Mouse (Mus musculus) hindbrain, postnatal 0 days (tissue): ENCODE data around the gene Sel1l3. TPM values are rescaled to one million over a fixed set of nuclear protein-coding genes. Genes with fewer than 3 reads are reported as not detected.

Source experiments
- ATAC-seq: fragments of 200-750 bp; cut with Nextera tagmentation; 2 replicates; pipeline ENCODE4 v1.8.0; 2017; ENCODE audit warnings: mild to moderate bottlenecking, moderate TSS enrichment, moderate library complexity
- DNase-seq: peaks from one replicate; pipeline ENCODE4 v3.0.0-alpha.2; 2015; ENCODE audit warnings: low spot score
- H3K27ac ChIP-seq: fragments of 300-500 bp; sonication (generic); 2 replicates; pipeline ENCODE4 v1.5.1; 2014; ENCODE audit warnings: mild to moderate bottlenecking
- H3K27me3 ChIP-seq: fragments of 300-500 bp; sonication (generic); 2 replicates; pipeline ENCODE4 v1.6.1; 2014; ENCODE audit warnings: low read length, mixed read lengths; ENCODE audit not compliant: insufficient read depth
- H3K36me3 ChIP-seq: fragments of 300-500 bp; sonication (generic); 2 replicates; pipeline ENCODE4 v1.6.1; 2014; ENCODE audit warnings: low read length, mixed read lengths; ENCODE audit not compliant: insufficient read depth
- H3K4me1 ChIP-seq: fragments of 300-500 bp; sonication (generic); 2 replicates; pipeline ENCODE4 v1.6.1; 2014; ENCODE audit warnings: antibody characterized with exemption, low read length, mixed read lengths; ENCODE audit not compliant: insufficient read depth
- H3K4me2 ChIP-seq: fragments of 300-500 bp; sonication (generic); 2 replicates; pipeline ENCODE4 v1.6.1; 2014; ENCODE audit warnings: low read depth, mild to moderate bottlenecking, low read length, moderate library complexity, mixed read lengths
- H3K4me3 ChIP-seq: fragments of 300-500 bp; sonication (generic); 2 replicates; pipeline ENCODE4 v1.5.1; 2014; ENCODE audit warnings: low read length
- H3K9ac ChIP-seq: fragments of 300-500 bp; sonication (generic); replicated peaks from 2 replicates; pipeline ENCODE4 v1.6.1; 2014; ENCODE audit warnings: mild to moderate bottlenecking, low read length, moderate library complexity, mixed read lengths
- H3K9me3 ChIP-seq: fragments of 300-500 bp; sonication (generic); 2 replicates; pipeline ENCODE4 v1.6.1; 2016; ENCODE audit warnings: low read length, mixed read lengths
- CTCF ChIP-seq: IDR thresholded peaks from 2 replicates; pipeline ENCODE4 v1.5.1; 2016; ENCODE audit warnings: antibody characterized with exemption, control low read depth, low read depth
- WGBS: fragments of 180-500 bp; shearing (Covaris S2); extraction: QIAGEN DNeasy Blood & Tissue Kit; methylation state at CpG from one replicate; pipeline ENCODE4 v1.1.7; 2014; 5-methylcytosine and 5-hydroxymethylcytosine counted together
- polyA plus RNA-seq: library from polyadenylated mRNA; unstranded; fragments of >200 nt; fragmentation: Nextera tagmentation; extraction: Ambion mirVana; gene quantifications from 2 replicates; pipeline ENCODE4 v1.2.1, GENCODE M21; 2015
- total RNA-seq: library from RNA; depleted of rRNA; stranded (reverse); fragments of >200 nt; gene quantifications from 2 replicates; pipeline ENCODE4 v1.2.3, GENCODE M21; 2014

The Sel1l3 gene
- total and polyA plus RNA-seq, 2 experiments from 2014 or later: 4.7 to 19.1 TPM

DNA sequence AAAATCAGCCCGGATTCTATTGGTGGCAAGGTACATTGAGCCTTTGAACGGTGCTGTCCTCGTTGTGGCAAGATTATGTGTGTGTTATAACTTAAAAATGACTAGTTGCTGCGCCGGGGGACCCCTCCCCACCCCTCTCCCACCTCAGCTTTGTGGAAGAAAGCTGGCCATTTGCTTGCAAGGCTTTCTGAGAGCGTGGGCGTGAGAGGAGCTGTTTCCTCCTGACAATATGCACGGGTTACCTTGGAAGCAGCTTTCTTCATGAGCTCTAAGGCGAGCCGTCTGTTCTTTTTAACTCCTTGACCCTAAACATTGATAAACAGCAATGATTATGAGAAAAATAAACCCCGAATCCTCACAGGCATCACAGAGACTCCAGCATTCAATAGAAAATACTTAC, 74.2 kb downstream of the Sel1l3 start:
- DNase-seq (peak; percentile 33), ATAC-seq (no peak)
- no peaks in the 10 kb centered on the region for H3K27me3 ChIP-seq
- H3K36me3 ChIP-seq: no peaks in the 10 kb centered on the region
- H3K27ac ChIP-seq: no peak overlapping the region
- no peaks in the 10 kb centered on the region for H3K9me3 ChIP-seq
- H3K4me2 ChIP-seq: no peak overlapping the region
- TF ChIP-seq CTCF: no peak
- WGBS: 36% methylated on average over 11 of the region's 11 CpGs
- H3K4me3 ChIP-seq: no peak overlapping the region
- no peak overlapping the region for H3K9ac ChIP-seq
- H3K4me1 ChIP-seq: 0 out of 2 replicates have a peak, but pooled peaks cover 5% of the 10 kb centered on the region

DNA sequence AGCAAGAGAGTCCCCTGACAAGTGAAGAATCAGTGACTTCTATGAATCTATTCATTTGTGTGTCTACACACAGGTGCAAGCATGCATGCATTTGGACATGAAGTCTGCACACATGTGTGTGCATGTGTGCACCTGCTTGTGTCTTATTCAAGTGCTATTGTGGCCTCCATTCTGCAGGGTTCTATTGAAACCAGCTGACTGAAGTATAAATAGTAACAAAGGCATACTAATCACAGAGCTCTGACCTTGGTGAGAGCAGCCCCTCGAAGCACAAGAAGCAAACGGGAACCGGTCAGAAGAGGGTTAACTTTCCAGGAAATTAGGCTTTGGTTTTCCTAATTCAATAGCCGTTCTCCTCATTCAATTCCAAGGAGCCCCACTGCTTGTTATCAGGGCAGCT, 74.6 kb downstream of the Sel1l3 start:
- 24% methylated on average over 4 of the region's 4 CpGs for WGBS
- H3K36me3 ChIP-seq: no peaks in the 10 kb centered on the region
- no peak for TF ChIP-seq CTCF
- H3K9ac ChIP-seq: no peak overlapping the region
- no peak overlapping the region for H3K27ac ChIP-seq
- H3K4me3 ChIP-seq: no peak overlapping the region
- no peak overlapping the region for H3K4me2 ChIP-seq
- H3K4me1 ChIP-seq: 0 out of 2 replicates have a peak, but pooled peaks cover 5% of the 10 kb centered on the region
- H3K27me3 ChIP-seq: no peaks in the 10 kb centered on the region
- DNase-seq: no peak
- ATAC-seq: no peak
- no peaks in the 10 kb centered on the region for H3K9me3 ChIP-seq

DNA sequence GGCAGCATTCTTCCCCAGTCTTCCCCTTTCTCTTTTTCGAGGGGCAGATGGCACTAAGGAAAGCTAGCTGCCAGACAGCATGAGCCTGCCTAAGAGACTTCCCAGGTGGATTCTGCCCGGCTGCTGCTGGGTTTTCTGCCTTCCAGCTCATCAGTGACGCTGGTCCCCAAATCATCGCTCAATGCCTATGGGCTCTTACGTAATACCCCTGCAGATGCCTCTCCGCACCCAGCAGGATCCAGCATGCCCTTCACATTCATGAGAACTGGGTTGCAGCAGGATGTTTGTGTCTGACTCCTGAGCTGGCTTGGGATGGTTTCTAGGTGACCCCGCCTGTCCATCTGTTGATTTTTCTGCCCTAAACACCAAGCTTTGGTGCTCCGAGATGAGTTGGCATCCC, 75.7 kb downstream of the Sel1l3 start:
- 55% methylated on average over 8 of the region's 8 CpGs for WGBS
- ATAC-seq: peak; percentile 46
- no peaks in the 10 kb centered on the region for H3K27me3 ChIP-seq

DNA sequence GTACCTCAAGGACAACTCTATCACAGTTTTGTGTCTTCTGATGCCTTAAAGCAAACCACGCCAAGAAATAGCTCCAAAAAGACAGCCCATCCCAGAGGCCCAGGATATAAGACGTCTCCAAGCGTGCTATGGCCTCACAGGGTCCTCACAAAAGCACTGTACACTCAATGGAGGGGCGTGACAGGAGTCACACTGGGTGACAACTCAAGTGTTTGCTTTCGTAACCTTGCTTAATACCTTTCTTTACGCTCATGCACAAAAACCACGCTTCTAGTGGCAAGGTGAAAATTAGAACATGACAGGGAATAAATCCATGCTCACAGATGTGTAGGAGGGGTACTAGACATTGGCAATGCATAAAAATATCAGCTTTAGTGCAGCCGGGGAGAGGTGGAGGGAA, 77.7 kb downstream of the Sel1l3 start:
- Histone ChIP-seq H3K4me2 (no peak overlapping the region), H3K27me3 (no peaks in the 10 kb centered on the region), H3K27ac (no peak overlapping the region), H3K9me3 (no peaks in the 10 kb centered on the region), H3K4me1 (0 out of 2 replicates have a peak, but pooled peaks cover 5% of the 10 kb centered on the region), H3K36me3 (no peaks in the 10 kb centered on the region), H3K4me3 (no peak overlapping the region), H3K9ac (no peak overlapping the region)
- ATAC-seq (no peak), DNase-seq (no peak)
- 73% methylated on average over 8 of the region's 8 CpGs for WGBS
- no peak for TF ChIP-seq CTCF

More for the DNA sequence above, 75.7 kb downstream of the Sel1l3 start:
- no peaks in the 10 kb centered on the region for H3K36me3 ChIP-seq
- 0 out of 2 replicates have a peak, but pooled peaks cover 5% of the 10 kb centered on the region for H3K4me1 ChIP-seq
- no peak overlapping the region for H3K4me3 ChIP-seq
- peak; percentile 50 for DNase-seq
- no peak overlapping the region for H3K9ac ChIP-seq
- H3K9me3 ChIP-seq: no peaks in the 10 kb centered on the region
- H3K4me2 ChIP-seq: no peak overlapping the region
- 0 out of 2 replicates have a peak overlapping the region, but pooled peaks have one; percentile 11 for H3K27ac ChIP-seq
- no peak for TF ChIP-seq CTCF

DNA sequence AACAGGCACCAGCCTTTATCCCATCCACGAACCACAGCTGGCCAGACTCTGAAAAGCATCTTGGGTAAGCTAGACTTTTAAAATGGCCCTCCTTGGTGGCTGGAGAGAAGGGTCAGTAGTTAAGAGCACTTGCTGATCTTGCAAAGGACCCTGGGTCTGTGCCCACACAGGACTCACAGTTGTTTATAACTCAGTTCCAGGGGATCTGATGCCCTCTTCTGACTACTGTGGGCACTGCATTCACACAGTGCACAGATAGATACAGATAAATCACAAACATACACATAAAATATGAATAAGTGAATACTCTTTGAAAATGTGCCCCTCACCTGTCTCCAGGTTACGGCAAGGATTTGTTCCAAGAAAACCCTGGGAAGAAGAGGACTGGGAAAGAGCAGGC, 79.7 kb downstream of the Sel1l3 start:
- no peak overlapping the region for H3K9ac ChIP-seq

DNA sequence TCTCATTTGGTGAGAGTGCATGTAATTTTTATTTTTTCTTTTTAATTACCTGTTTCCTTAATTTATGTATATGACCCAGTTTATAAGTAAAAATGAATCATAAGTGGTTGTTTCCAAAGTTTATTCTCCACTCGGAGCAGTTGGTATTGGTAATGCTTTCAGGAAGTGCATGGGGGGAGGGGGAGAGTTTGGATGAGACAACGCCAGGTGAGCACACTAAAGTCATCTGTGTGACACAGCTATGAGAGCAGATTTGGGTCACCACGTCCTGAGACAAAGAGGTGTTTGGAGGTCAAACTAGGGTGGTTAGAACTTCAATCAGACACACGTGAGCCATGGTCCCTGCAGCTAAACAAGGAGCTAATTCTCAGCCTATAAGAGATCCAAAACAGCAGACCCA, 89.0 kb downstream of the Sel1l3 start:
- no peak overlapping the region for H3K4me3 ChIP-seq
- no peaks in the 10 kb centered on the region for H3K27me3 ChIP-seq
- H3K9me3 ChIP-seq: no peaks in the 10 kb centered on the region
- H3K4me1 ChIP-seq: no peaks in the 10 kb centered on the region
- H3K9ac ChIP-seq: no peak overlapping the region
- TF ChIP-seq CTCF: no peak
- no peak overlapping the region for H3K4me2 ChIP-seq
- H3K27ac ChIP-seq: no peak overlapping the region
- no peaks in the 10 kb centered on the region for H3K36me3 ChIP-seq
- 77% methylated on average over 4 of the region's 4 CpGs for WGBS
- no peak for DNase-seq
- ATAC-seq: no peak

More for the DNA sequence above, 79.7 kb downstream of the Sel1l3 start:
- H3K27ac ChIP-seq: no peak overlapping the region
- 0 out of 2 replicates have a peak, but pooled peaks cover 5% of the 10 kb centered on the region for H3K4me1 ChIP-seq
- DNase-seq: no peak
- H3K4me3 ChIP-seq: no peak overlapping the region
- TF ChIP-seq CTCF: peak; percentile 34
- WGBS: 91% methylated on average over 2 of the region's 2 CpGs
- no peaks in the 10 kb centered on the region for H3K27me3 ChIP-seq
- no peak for ATAC-seq
- no peaks in the 10 kb centered on the region for H3K9me3 ChIP-seq
- H3K4me2 ChIP-seq: no peak overlapping the region
- no peaks in the 10 kb centered on the region for H3K36me3 ChIP-seq

DNA sequence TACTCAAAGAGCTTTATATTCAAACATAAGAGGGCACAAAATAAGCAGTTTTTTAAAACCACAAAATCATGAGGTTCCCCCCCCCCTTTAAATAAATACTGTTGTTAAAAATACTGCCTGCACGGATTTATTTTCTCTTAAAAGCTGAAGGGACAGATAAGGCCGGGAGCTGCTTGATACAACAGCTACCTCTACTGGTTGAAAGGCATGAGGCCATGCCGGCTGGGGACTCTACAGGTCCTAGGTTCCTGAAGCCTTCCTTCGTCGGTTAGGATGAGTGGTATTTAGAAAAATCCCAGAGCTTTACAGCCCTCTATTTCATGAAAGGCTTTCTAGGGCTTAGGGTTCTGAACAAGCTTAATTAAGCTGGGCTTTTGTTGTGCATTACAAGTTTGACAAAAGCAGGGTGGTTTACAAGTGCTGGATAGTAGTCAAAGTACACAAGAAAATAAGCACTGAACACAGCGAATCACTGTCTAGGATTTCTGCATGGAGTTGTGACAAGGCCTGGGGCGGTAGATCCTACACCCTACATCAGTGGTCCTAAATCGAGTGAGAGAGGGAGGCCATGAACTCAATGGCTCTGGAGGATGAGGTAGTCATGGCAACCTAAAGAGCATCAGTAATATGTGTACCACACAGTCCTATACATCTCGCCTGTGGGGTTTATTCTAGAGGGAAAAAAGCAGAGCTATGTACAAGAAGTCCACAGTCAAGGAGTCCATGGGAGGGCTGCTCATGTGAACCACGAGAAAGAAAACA, 90.0 kb downstream of the Sel1l3 start:
- WGBS: 24% methylated on average over 10 of the region's 10 CpGs

More for the DNA sequence above, 90.0 kb downstream of the Sel1l3 start:
- no peaks in the 10 kb centered on the region for H3K4me1 ChIP-seq
- no peaks in the 10 kb centered on the region for H3K9me3 ChIP-seq
- peak; percentile 86 for ATAC-seq
- H3K27me3 ChIP-seq: no peaks in the 10 kb centered on the region
- TF ChIP-seq CTCF: peak; percentile 87
- H3K4me3 ChIP-seq: no peak overlapping the region
- no peak overlapping the region for H3K9ac ChIP-seq
- H3K27ac ChIP-seq: no peak overlapping the region
- DNase-seq: peak; percentile 79
- no peak overlapping the region for H3K4me2 ChIP-seq
- H3K36me3 ChIP-seq: no peaks in the 10 kb centered on the region
